25 mouse cellular contexts compared by ENCODE assay signal in the genomic region with DNA sequence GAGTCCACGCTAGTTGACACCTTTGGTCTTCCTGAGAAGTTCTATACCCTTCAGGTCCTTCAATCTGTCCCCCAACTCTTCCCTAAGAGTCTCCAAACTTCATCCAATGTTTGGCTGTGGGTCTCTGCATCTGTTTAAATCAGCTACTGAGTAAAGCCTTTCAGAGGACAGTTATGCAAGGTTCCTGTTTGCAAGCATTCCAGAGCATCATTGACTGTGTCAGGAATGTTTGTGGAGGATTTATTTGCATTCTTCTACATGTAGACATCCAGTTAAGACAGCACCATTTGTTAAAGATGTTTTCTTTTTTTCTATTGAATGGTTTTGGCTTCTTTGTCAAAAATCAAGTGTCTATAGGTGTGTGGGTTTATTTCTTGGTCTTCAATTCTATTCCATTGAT. TPM values are rescaled to one million over a fixed set of nuclear protein-coding genes. Genes with fewer than 3 reads are reported as not detected.
A peak's percentile ranks its signal among the peaks of the same experiment; 100 is the strongest.
DNase-seq lines count a peak whose midpoint lies in the region; ATAC-seq and TF ChIP-seq lines count a peak whose summit lies in the region.
"Had no signal": no experiment of that assay in that cellular context is flagged by ENCODE, and none has a peak within 500 bp of the region (broad histone marks: within the 10 kb centered on the region; RNA-seq: fewer than 3 reads in every experiment).

No protein-coding gene starts in this region.

- no peak overlapping the region for H3K4me2 ChIP-seq in heart, embryonic 12.5 days
- H3K4me2 ChIP-seq in heart, embryonic 11.5 days: no peak overlapping the region

- DNase-seq in 3T3-L1 (ENCODE audit: low read depth, low spot score): peak; percentile 5
- DNase-seq in Muller cell, postnatal 12 days (ENCODE audit: inconsistent ontology term): peak; percentile 8
- peak; percentile 15 for DNase-seq in Patski (ENCODE audit: low read depth, low spot score)
- DNase-seq in ZHBTc4 (ENCODE audit: low read depth, low spot score): peak; percentile 4
- no peak for DNase-seq in spleen, postnatal 4 days (ENCODE audit: low spot score in 2 of 2)
- no peak for DNase-seq in cerebellum, adult 11 months
- DNase-seq: adrenal gland, adult 2 months; adrenal gland, adult 8-10 months; adrenal gland, postnatal 10 days; adrenal gland, postnatal 14 days; adrenal gland, postnatal 25 days; adrenal gland, postnatal 36 days; B cell, adult 2 months; cerebellum, adult 11-12 months; cerebellum, adult 18-20 months; cerebellum, adult 2 months; cerebellum, adult 8-10 months; cerebellum, adult 9-10 months; cerebellum, adult 9-11 months had no signal

- ATAC-seq in Patski: peak; percentile 100
- ATAC-seq in heart, embryonic 12.5 days (ENCODE audit: insufficient number of reproducible peaks, low FRiP score): no peak
- ATAC-seq in heart, embryonic 11.5 days (replicated peaks; ENCODE audit: insufficient number of reproducible peaks, low FRiP score, low TSS enrichment): no peak
- ATAC-seq: activated CD4-positive, CD25-positive, alpha-beta regulatory T cell, adult 4 months; CD4-positive, CD25-positive, alpha-beta regulatory T cell, adult 4 months had no signal

- H3K9ac ChIP-seq in heart, embryonic 12.5 days: no peak overlapping the region
- no peak overlapping the region for H3K9ac ChIP-seq in heart, embryonic 11.5 days (ENCODE audit: low read depth, low read length)

- no peak overlapping the region for H3K27ac ChIP-seq in heart, embryonic 12.5 days (ENCODE audit: poor library complexity, severe bottlenecking)
- no peak overlapping the region for H3K27ac ChIP-seq in heart, embryonic 11.5 days (ENCODE audit: low read depth, low read length)

- POLR2A ChIA-PET in Patski (lab: Charles Lee): no interaction called here

- no peak for TF ChIP-seq CTCF in Patski (IDR thresholded peaks at IDR 0.05)

- H3K27me3 ChIP-seq in Patski: no peaks in the 10 kb centered on the region
- H3K27me3 ChIP-seq in heart, embryonic 12.5 days (replicated peaks): no peaks in the 10 kb centered on the region
- no peaks in the 10 kb centered on the region for H3K27me3 ChIP-seq in heart, embryonic 11.5 days (ENCODE audit: control insufficient read depth, insufficient read depth, low read length)

- 72% methylated on average over 1 of the region's 1 CpGs for WGBS in heart, embryonic 12.5 days
- 68% methylated on average over 1 of the region's 1 CpGs for WGBS in heart, embryonic 11.5 days (ENCODE audit: insufficient replicate concordance)

- H3K4me1 ChIP-seq in heart, embryonic 12.5 days (replicated peaks): no peaks in the 10 kb centered on the region
- no peaks in the 10 kb centered on the region for H3K4me1 ChIP-seq in heart, embryonic 11.5 days (ENCODE audit: control insufficient read depth, insufficient read depth, low read length)

- CTCF ChIA-PET in Patski (lab: Charles Lee): no interaction called here

- in situ Hi-C loops in Patski (cut with MboI; ENCODE audit: low pct_unique_long_range_greater_than_20kb): no loop called here

- H3K4me3 ChIP-seq in heart, embryonic 12.5 days: no peak overlapping the region
- H3K4me3 ChIP-seq in heart, embryonic 11.5 days (ENCODE audit: low read depth, low read length): no peak overlapping the region

- H3K9me3 ChIP-seq in heart, embryonic 12.5 days (replicated peaks): no peaks in the 10 kb centered on the region
- no peaks in the 10 kb centered on the region for H3K9me3 ChIP-seq in heart, embryonic 11.5 days (replicated peaks; ENCODE audit: control insufficient read depth, low read length)
- H3K9me3 ChIP-seq: G1E had no signal

- H3K36me3 ChIP-seq in heart, embryonic 12.5 days: no peaks in the 10 kb centered on the region
- no peaks in the 10 kb centered on the region for H3K36me3 ChIP-seq in heart, embryonic 11.5 days (ENCODE audit: control insufficient read depth, insufficient read depth, low read length)
- H3K36me3 ChIP-seq: G1E had no signal

RNA-seq across cellular contexts. Expression of gene Catsperb, which starts 21.7 kb away (rescaled TPM):
- not detected for polyA plus RNA-seq in Patski (2021)
- not detected in 2 replicates for polyA plus RNA-seq in heart, embryonic 12.5 days (2016; fragmentation: Nextera tagmentation; extraction: Ambion mirVana)
- not detected in 2 replicates for polyA plus RNA-seq in heart, embryonic 11.5 days (2014; fragmentation: Nextera tagmentation; extraction: Ambion mirVana)
- polyA plus RNA-seq: activated CD4-positive, CD25-positive, alpha-beta regulatory T cell, adult 4 months; adrenal gland, adult 2 months; C2C12; CD4-positive, CD25-positive, alpha-beta regulatory T cell, adult 4 months; cerebellum, adult 2 months; G1E had no signal

Comparison
In these comparisons a context has a peak if more than half of its experiments do, and no peak if none do; other contexts are left out.
1. DNase-seq: peak in 3T3-L1 (single experiment), Muller cell, postnatal 12 days (single experiment), Patski (single experiment) and ZHBTc4 (single experiment); none in spleen, postnatal 4 days (0 of 2) and cerebellum, adult 11 months (single experiment).